Mouse (Mus musculus) G1E (cell line): ENCODE measurements around the gene Pigp. TPM values are rescaled to one million over a fixed set of nuclear protein-coding genes. Genes with fewer than 3 reads are reported as not detected.

ENCODE experiments used
- ATAC-seq: 2 replicates; pipeline ENCODE4 v1.8.0; 2016; ENCODE audit warnings: mild to moderate bottlenecking; ENCODE audit not compliant: insufficient number of reproducible peaks, poor library complexity, low FRiP score, severe bottlenecking; ENCODE audit errors: extremely low read depth
- DNase-seq: peaks from one replicate; pipeline ENCODE4 v3.0.0; 2012; ENCODE audit warnings: low spot score
- H3K27me3 ChIP-seq: 2 replicates; pipeline ENCODE4 v1.6.1; 2012; ENCODE audit warnings: mild to moderate bottlenecking, low read length, inconsistent platforms; ENCODE audit not compliant: insufficient read depth
- H3K36me3 ChIP-seq: replicated peaks from 2 replicates; pipeline ENCODE3; 2012; ENCODE audit warnings: mild to moderate bottlenecking, inconsistent platforms
- H3K4me1 ChIP-seq: 2 replicates; pipeline ENCODE4 v1.6.1; 2012; ENCODE audit warnings: low read depth, low read length, inconsistent platforms, mixed read lengths; ENCODE audit not compliant: insufficient read depth
- H3K4me3 ChIP-seq: 2 replicates; pipeline ENCODE4 v1.5.1; 2012; ENCODE audit warnings: low read depth, mild to moderate bottlenecking, inconsistent platforms, low read length, moderate library complexity, mixed read lengths
- H3K9me3 ChIP-seq: replicated peaks from 2 replicates; pipeline ENCODE4 v1.6.1; 2012; ENCODE audit warnings: inconsistent platforms
- CTCF ChIP-seq: IDR thresholded peaks from 2 replicates; pipeline ENCODE4 v1.5.1; 2012; ENCODE audit warnings: low read depth, low read length, inconsistent platforms, mixed read lengths
- GATA1 ChIP-seq: IDR thresholded peaks from 2 replicates; pipeline ENCODE4 v1.6.1; 2012; ENCODE audit warnings: borderline replicate concordance, low read length, inconsistent platforms, mixed read lengths
- GATA2 ChIP-seq: IDR thresholded peaks from 2 replicates; pipeline ENCODE4 v1.6.1; 2012; ENCODE audit warnings: low read depth, low read length, inconsistent platforms, borderline replicate concordance
- POLR2AphosphoS5 ChIP-seq: IDR thresholded peaks from 2 replicates; pipeline ENCODE4 v1.6.1; 2012; ENCODE audit warnings: low read depth, low read length, inconsistent platforms; ENCODE audit not compliant: insufficient replicate concordance
- TAL1 ChIP-seq: conservative IDR thresholded peaks from 2 replicates; pipeline ENCODE4 v1.6.1; 2012; ENCODE audit warnings: low read depth, low read length, inconsistent platforms, mixed read lengths
- polyA plus RNA-seq: library from polyadenylated mRNA; stranded (reverse); fragments of >175 nt; gene quantifications from 2 replicates; pipeline ENCODE4 v1.2.3, GENCODE M21; 2012
- total RNA-seq, 2 experiments: library from RNA; stranded (forward) in 1 of 2; stranded (reverse) in 1 of 2; fragments of 200-1000 nt in 1 of 2; fragments of >200 nt in 1 of 2; fragmentation: Nextera tagmentation in 1 of 2; gene quantifications; 2 replicates each; pipeline ENCODE4 v1.2.3; 2014 to 2017

Pigp gene
- total and polyA plus RNA-seq, 3 experiments, result 14.1 to 40.5 (median 30.6) TPM

- Histone ChIP-seq H3K36me3 (no peaks in the 10 kb centered on the region), H3K4me3 (no peak overlapping the region), H3K9me3 (no peaks in the 10 kb centered on the region), H3K4me1 (peaks cover 16% of the 10 kb centered on the region), H3K27me3 (peaks cover 13% of the 10 kb centered on the region)
- TF ChIP-seq TAL1, result no peak
- TF ChIP-seq CTCF, result no peak
- TF ChIP-seq GATA1, result no peak
- no peak for TF ChIP-seq POLR2AphosphoS5
- TF ChIP-seq GATA2, result no peak
- DNase-seq, result no peak
- no peak for ATAC-seq
Measured at GRCm38 (mm10) chr16:94335656-94336055, 36.0 kb downstream of the Pigp start.

GRCm38 (mm10) chr16:94331886-94332252 lies 39.8 kb downstream of the Pigp start:
- TF ChIP-seq CTCF (peak; percentile 90), GATA1 (no peak)
- H3K9me3 ChIP-seq, result peaks cover 9% of the 10 kb centered on the region
- DNase-seq (no peak), ATAC-seq (no peak)
- no peaks in the 10 kb centered on the region for H3K36me3 ChIP-seq
- H3K4me3 ChIP-seq, result no peak overlapping the region
- peaks cover 44% of the 10 kb centered on the region for H3K4me1 ChIP-seq
- H3K27me3 ChIP-seq, result peaks cover 13% of the 10 kb centered on the region

- Histone ChIP-seq H3K36me3 (no peaks in the 10 kb centered on the region), H3K27me3 (peaks cover 13% of the 10 kb centered on the region), H3K4me3 (no peak overlapping the region), H3K9me3 (peaks cover 9% of the 10 kb centered on the region), H3K4me1 (peaks cover 48% of the 10 kb centered on the region)
- TF ChIP-seq GATA2 (no peak), POLR2AphosphoS5 (no peak), GATA1 (no peak), CTCF (no peak), TAL1 (no peak)
- ATAC-seq (no peak), DNase-seq (no peak)
Measured at GRCm38 (mm10) chr16:94331233-94331885, 40.3 kb downstream of the Pigp start.

- Histone ChIP-seq H3K36me3 (no peaks in the 10 kb centered on the region), H3K27me3 (peaks cover 7% of the 10 kb centered on the region), H3K4me3 (no peak overlapping the region), H3K4me1 (peaks cover 56% of the 10 kb centered on the region), H3K9me3 (peaks cover 9% of the 10 kb centered on the region)
- ATAC-seq (peak; percentile 63), DNase-seq (peak; percentile 32)
- peak; percentile 47 for TF ChIP-seq TAL1
- TF ChIP-seq GATA1, result no peak
Measured at GRCm38 (mm10) chr16:94330429-94330828, 41.2 kb downstream of the Pigp start.

GRCm38 (mm10) chr16:94328881-94329867 lies 42.5 kb downstream of the Pigp start:
- peaks cover 9% of the 10 kb centered on the region for H3K9me3 ChIP-seq
- no peak for TF ChIP-seq CTCF
- no peak for TF ChIP-seq POLR2AphosphoS5
- no peak for TF ChIP-seq GATA2
- no peak for TF ChIP-seq TAL1
- no peak for TF ChIP-seq GATA1
- ATAC-seq (no peak), DNase-seq (no peak)
- H3K4me1 ChIP-seq, result peaks cover 63% of the 10 kb centered on the region
- H3K36me3 ChIP-seq, result no peaks in the 10 kb centered on the region
- peaks cover 5% of the 10 kb centered on the region for H3K27me3 ChIP-seq
- no peak overlapping the region for H3K4me3 ChIP-seq

GRCm38 (mm10) chr16:94327781-94328711 lies 43.6 kb downstream of the Pigp start, which contains the start of gene Ripply3:
TSS of gene Ripply3 (plus strand) at chr16:94328420.
- no peaks in the 10 kb centered on the region for H3K27me3 ChIP-seq
- TF ChIP-seq GATA2 (no peak), GATA1 (no peak), TAL1 (no peak), POLR2AphosphoS5 (no peak), CTCF (no peak)
- ATAC-seq (no peak), DNase-seq (no peak)
- H3K4me1 ChIP-seq, result peaks cover 63% of the 10 kb centered on the region
- peaks cover 9% of the 10 kb centered on the region for H3K9me3 ChIP-seq
- no peaks in the 10 kb centered on the region for H3K36me3 ChIP-seq
- H3K4me3 ChIP-seq, result no peak within 1 kb of the TSS; the same call in 1 of the 2 replicates
